Mouse (Mus musculus): ENCODE measurements around the gene F2r.

The F2r gene

GRCm38 (mm10) chr13:95618309-95618712 is at the start of gene F2r:
F2r (minus strand) TSS chr13:95618487.
- DNase-seq, result peak; percentile 9

GRCm38 (mm10) chr13:95667260-95667659 is 49.0 kb upstream of the F2r start:
- DNase-seq, result no peak

GRCm38 (mm10) chr13:95665644-95666356 is 47.5 kb upstream of the F2r start:
- DNase-seq, result no peak

DNA sequence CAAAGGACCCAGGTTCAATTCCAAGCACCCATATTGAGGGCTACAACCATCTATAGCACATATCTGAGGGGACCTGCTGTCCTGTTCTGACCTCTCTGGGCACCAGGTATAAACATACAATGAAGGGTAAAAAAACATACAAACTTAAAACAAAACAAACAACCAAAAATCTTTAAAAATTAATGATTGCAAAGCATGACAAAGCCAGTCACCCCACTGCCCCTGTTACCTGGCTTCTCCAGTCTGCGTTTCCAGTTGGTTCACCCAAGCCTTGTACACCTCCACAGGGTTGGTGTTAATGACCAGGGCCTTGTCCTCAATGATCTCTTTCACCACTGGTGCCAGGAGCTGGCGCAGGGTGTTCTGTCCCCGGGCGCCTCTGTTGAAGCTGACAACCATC is 45.5 kb upstream of the F2r start:
- DNase-seq, result no peak

DNA sequence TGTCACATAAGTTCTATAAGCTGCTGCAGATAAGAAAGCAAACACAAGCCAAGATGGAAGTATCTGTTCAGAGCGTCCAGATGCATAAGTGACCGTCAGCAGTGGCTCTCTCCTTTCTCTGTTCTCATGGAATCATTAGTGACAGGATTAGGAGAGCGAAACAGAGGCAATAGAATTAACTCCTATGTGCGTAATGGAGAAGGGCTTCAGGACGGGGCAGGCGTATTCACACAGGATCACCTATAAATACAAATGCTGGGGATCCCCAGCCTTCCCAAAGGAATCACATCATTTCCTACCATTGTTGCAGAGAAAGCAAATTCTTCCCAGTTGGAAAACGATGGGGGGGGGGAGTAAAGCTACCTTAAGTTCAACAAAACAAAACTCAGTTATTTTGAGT is 41.1 kb upstream of the F2r start:
- DNase-seq, result no peak

GRCm38 (mm10) chr13:95657171-95657570 is 38.9 kb upstream of the F2r start:
- no peak for DNase-seq

DNA sequence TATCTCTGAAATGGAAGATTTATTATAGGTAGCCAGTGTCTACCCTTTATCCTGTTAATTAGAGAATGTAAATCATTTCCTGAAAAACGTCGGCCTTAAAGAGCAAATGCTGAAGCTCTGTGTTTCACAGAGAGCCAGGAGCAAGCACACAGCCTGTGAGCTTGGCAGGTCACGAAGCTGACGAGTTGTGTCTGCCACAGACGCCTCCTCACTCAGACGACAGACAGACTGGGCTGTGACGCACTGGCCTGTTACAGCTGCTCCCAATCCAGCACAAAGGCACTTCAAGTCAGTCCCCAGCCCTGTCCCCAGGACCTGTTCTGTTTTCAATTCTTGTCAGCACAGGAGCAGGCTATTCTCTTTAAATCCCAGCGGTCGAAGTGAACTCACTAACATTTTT is 37.0 kb upstream of the F2r start:
- DNase-seq, result no peak

GRCm38 (mm10) chr13:95653696-95654095 is 35.4 kb upstream of the F2r start:
- no peak for DNase-seq

DNA sequence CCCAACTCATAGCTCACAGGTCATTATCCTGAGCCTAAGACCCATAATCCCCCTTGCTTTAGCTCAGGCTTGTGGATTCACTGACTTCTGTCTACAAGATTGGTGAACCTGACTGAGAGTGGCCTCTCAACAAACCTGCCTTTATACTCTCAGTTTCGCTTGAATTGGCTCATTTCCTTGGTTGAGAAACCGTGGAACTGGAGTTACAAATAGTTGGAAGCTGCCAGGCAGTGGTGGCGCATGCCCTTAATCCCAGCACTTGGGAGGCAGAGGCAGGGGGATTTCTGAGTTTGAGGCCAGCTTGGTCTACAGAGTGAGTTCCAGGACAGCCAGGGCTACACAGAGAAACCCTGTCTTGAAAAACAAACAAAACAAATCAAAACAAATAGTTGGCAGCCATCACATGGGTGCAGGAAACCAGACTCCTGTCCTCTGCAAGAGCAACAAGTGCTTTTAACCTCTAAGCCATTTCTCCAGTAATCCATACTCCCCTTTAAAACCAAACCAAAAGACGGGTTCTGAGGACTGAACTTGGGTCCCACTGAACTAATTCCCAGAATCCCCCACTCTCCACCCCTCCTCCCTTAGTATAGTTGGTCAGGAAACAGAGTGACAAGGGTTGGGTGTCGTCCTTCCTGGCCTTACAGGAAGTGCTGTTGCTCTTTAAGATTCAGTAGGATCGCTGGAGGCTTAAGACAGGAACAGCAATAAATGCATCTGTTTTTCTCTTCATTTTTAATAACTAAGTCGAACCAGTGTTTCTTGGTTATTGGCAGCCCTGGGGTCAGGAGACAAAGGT is 33.8 kb upstream of the F2r start:
- DNase-seq, result no peak

DNA sequence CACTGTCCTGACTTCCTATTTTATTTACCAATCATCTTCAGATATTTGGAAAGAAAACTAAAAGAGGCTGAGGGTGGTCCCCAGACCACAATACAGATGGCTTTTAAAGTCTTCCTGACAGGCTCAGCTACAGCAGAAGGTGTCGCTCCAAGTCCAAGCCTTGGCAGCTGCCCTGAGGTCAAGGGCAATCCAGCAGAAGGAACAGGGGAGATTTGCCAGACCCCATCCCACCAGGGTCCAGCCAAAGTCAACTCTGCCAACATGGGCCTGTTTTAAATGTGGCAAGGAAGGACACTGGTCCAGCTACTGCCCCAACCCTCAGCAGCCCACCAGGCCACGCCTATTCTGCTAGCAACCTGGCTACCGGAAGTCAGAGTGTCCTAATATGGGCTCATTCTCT is 31.7 kb upstream of the F2r start:
- DNase-seq, result no peak

DNA sequence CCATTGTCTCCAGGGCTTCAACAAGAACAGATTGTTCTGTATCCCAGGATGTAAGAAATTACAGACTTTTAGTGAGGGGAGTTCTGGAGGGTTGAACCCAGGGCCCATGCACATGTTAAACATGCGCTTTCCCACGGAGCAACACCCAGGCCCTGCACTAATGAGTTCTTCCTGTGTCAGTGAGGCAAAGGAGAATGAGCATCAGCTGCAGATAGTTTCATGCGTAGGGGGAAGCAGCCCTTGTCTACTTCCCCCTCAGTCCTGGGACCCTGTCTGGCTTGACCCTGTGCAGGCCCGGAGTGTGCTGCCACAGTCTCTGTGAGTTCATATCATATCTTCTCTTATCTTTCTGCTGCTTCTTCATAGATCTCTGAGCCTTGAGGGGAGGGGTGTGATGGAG is 29.0 kb upstream of the F2r start:
- no peak for DNase-seq

DNA sequence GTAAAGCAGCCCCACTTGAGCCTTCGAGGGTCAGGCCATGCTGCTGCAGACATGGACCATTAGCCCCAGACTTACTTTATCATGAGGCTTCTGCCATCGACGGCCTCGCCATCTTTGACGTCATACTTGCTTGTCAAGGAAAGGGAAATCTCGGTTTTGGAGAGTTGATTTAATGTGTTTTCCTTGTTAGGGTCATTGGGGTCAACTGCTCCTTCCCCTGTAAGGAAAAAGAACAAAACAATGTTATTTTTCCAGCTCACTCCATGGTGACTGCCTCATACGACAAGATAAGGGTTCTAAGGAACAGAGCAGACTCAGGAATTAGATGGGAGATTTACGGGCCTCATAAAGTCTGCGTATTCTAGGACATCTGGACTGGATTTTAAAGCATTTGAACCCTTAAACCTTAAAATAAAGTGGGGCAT is 28.4 kb upstream of the F2r start:
- no peak for DNase-seq

DNA sequence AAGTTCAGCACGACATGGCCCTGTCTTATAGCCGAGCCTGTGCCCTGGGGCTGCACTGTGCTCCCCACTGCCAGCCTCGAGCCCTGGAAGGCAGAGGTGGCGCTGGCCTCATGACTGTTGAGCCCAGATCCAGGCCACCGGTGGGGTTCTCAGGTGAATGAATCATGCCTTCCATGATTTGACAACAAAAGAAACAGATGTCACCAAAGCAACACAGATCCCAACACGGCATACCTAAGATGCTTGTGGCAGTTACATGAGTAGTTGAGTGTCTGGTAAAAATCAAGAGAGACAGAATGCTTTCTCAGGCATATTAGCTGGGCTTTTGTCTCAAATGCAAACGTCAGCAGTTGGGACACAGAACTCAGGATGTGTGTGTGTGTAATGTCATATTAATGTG is 25.5 kb upstream of the F2r start:
- no peak for DNase-seq

- DNase-seq, result no peak
Measured at GRCm38 (mm10) chr13:95641061-95641986, 23.0 kb upstream of the F2r start.

DNA sequence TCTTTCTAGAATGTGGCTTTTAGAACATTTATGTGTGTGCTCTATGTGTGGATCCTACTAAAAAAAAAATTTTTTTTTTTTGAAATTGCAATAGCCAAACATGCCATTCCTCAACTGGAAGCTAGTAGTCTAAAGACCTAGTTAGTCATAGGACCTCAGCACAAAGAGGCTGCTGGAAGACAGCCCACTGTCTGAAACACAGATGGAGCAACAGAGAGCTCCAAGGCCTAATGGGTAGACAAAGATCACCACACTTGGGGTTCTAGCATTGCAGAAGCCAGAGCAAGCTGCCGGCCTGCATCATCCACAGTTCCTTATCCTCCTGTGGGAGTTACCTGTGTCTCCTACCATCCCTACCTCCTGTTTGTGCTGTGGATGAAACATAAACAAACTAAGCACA is 22.1 kb upstream of the F2r start:
- no peak for DNase-seq

GRCm38 (mm10) chr13:95639336-95640116 is 21.2 kb upstream of the F2r start:
- DNase-seq, result no peak

GRCm38 (mm10) chr13:95638894-95639293 is 20.6 kb upstream of the F2r start:
- DNase-seq, result no peak

DNA sequence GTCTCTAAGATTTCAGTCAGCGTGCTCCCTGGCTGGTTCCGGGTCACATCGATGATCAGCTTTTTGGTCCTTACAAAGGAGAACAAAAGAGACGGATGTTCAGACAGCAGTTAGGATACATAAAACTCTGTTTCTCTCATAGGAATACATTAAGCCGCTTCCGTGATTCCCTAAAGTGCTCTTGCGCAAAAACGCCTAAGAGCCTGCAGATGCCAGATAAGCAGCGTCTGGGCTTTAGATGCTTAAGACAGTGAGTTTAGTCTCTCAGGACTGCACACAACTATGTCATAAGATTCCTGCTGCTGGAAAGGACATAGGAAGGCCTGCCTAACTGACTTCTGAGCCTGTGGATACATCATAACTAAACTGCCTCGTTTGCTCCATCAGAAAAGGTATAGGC is 19.4 kb upstream of the F2r start:
- DNase-seq, result no peak

DNA sequence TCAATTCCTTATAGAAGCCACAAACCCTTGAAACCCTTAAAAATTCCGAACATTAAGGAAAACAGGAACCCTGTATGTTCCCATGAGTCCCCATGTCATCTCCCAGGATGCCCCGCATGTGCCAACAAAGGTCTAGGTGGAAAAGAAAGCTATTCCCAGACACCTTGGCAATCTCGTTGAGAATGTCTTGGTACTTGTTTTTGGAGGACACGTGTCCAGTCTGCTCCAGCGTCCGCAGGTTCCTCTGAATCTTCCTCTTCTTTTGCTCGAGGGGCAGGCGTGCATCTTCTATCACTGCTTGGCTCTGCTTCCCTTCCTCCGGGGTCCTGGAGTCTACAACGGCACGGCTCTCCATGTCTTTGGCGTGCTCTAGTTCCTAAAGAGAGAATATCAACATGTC is 17.0 kb upstream of the F2r start:
- no peak for DNase-seq

DNA sequence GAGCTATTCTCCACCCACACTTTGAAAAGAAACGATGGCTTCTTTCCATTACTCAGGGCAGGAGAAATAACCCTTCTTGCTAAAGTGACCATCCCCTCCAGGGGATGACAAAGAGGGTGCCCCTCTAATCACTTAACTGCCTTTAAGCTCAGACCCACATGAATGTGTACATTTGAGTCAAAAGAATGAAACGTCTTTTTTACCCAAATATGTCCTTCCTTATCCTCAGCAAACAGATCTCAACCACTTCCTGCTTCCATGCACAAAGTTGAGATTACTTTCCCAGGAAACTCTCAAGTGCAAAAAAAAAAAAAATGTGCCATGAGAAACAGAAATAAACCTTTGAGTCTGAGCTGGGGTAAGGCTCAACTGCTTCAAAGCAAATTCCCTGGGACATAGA is 16.2 kb upstream of the F2r start:
- DNase-seq, result no peak

GRCm38 (mm10) chr13:95633384-95633783 is 15.1 kb upstream of the F2r start:
- DNase-seq, result no peak

DNA sequence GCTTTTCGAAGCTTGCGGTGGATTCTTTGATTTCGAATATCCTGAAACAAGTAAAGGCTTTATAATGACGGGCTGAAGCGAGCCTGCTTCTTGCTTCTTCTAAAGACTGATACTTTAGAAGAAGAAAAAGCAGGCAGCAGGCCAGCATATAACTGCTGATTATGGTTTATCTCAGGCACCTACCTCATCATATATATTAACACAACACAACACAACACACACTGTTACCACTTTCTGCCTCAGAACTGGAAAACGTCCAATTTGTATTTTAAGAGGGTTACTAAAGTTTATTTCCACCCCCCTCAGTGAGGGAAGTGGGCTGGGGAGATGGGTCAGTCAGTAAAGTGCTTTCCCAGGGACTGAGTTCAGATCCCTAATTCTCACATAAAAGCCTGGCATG is 13.9 kb upstream of the F2r start:
- no peak for DNase-seq

- no peak for DNase-seq
Measured at GRCm38 (mm10) chr13:95630747-95631146, 12.5 kb upstream of the F2r start.
